Mouse (Mus musculus) intestine, embryonic 15.5 days (tissue): ENCODE results near the gene Hsp90ab1. TPM values are rescaled to one million over a fixed set of nuclear protein-coding genes. Genes with fewer than 3 reads are reported as not detected.

Experiments used
- ATAC-seq: fragments of 200-750 bp; cut with Nextera tagmentation; 2 replicates; pipeline ENCODE4 v1.8.0; 2017; ENCODE audit warnings: moderate TSS enrichment, moderate library complexity
- H3K27ac ChIP-seq: fragments of 300-500 bp; sonication (generic); 2 replicates; pipeline ENCODE4 v1.5.1; 2015; ENCODE audit warnings: mild to moderate bottlenecking, inconsistent platforms
- H3K27me3 ChIP-seq: fragments of 300-500 bp; sonication (generic); replicated peaks from 2 replicates; pipeline ENCODE4 v1.6.1; 2015; ENCODE audit warnings: inconsistent platforms
- H3K36me3 ChIP-seq: fragments of 300-500 bp; sonication (generic); 2 replicates; pipeline ENCODE4 v1.6.1; 2015; ENCODE audit warnings: inconsistent platforms
- H3K4me1 ChIP-seq: fragments of 300-500 bp; sonication (generic); replicated peaks from 2 replicates; pipeline ENCODE4 v1.6.1; 2015; ENCODE audit warnings: inconsistent platforms
- H3K4me2 ChIP-seq: fragments of 300-500 bp; sonication (generic); replicated peaks from 2 replicates; pipeline ENCODE4 v1.6.1; 2015; ENCODE audit warnings: mild to moderate bottlenecking, inconsistent platforms
- H3K4me3 ChIP-seq: fragments of 300-500 bp; sonication (generic); replicated peaks from 2 replicates; pipeline ENCODE4 v1.5.1; 2015; ENCODE audit warnings: inconsistent platforms
- H3K9ac ChIP-seq: fragments of 300-500 bp; sonication (generic); 2 replicates; pipeline ENCODE4 v1.6.1; 2015; ENCODE audit warnings: inconsistent platforms
- H3K9me3 ChIP-seq: fragments of 300-500 bp; sonication (generic); 2 replicates; pipeline ENCODE4 v1.6.1; 2016; ENCODE audit warnings: inconsistent platforms
- WGBS: fragments of 180-500 bp; shearing (Covaris S2); methylation state at CpG from one replicate; pipeline ENCODE4 v1.1.7; 2015; 5-methylcytosine and 5-hydroxymethylcytosine counted together
- polyA plus RNA-seq: library from polyadenylated mRNA; unstranded; fragments of >200 nt; fragmentation: Nextera tagmentation; extraction: Ambion mirVana; gene quantifications from 2 replicates; pipeline ENCODE4 v1.2.1, GENCODE M21; 2015

Gene Hsp90ab1
- polyA plus RNA-seq, 1 experiment from 2014 or later, result 1,578 TPM

- Histone ChIP-seq H3K4me1 (peaks cover 25% of the 10 kb centered on the region), H3K4me3 (no peak overlapping the region), H3K27ac (no peak overlapping the region), H3K36me3 (peaks cover 18% of the 10 kb centered on the region), H3K4me2 (no peak overlapping the region), H3K9me3 (no peaks in the 10 kb centered on the region), H3K27me3 (no peaks in the 10 kb centered on the region), H3K9ac (no peak overlapping the region)
- no peak for ATAC-seq
- 70% methylated on average over 12 of the region's 12 CpGs for WGBS
These were observed 9.9 kb downstream of the Hsp90ab1 start for GRCm38 (mm10) chr17:45563216-45563615.

- no peak overlapping the region for H3K4me2 ChIP-seq
- H3K4me1 ChIP-seq, result peaks cover 19% of the 10 kb centered on the region
- ATAC-seq, result no peak
- H3K9ac ChIP-seq, result no peak overlapping the region
- H3K9me3 ChIP-seq, result no peaks in the 10 kb centered on the region
- H3K27me3 ChIP-seq, result peaks cover 8% of the 10 kb centered on the region
- no peaks in the 10 kb centered on the region for H3K36me3 ChIP-seq
- H3K27ac ChIP-seq, result no peak overlapping the region
- no peak overlapping the region for H3K4me3 ChIP-seq
- WGBS, result 88% methylated on average over 15 of the region's 15 CpGs
These were observed 13.1 kb downstream of the Hsp90ab1 start for GRCm38 (mm10) chr17:45559732-45560525.

- WGBS, result 74% methylated on average over 16 of the region's 16 CpGs
- no peak overlapping the region for H3K27ac ChIP-seq
- H3K36me3 ChIP-seq, result no peaks in the 10 kb centered on the region
- H3K9me3 ChIP-seq, result no peaks in the 10 kb centered on the region
- peaks cover 8% of the 10 kb centered on the region for H3K27me3 ChIP-seq
- no peak overlapping the region for H3K9ac ChIP-seq
- 0 out of 2 replicates have a peak overlapping the region, but pooled peaks have one; percentile 24 for H3K4me2 ChIP-seq
- ATAC-seq, result no peak
- H3K4me3 ChIP-seq, result no peak overlapping the region
- peaks cover 13% of the 10 kb centered on the region; the same call in 1 of the 2 replicates for H3K4me1 ChIP-seq
These were observed 14.8 kb downstream of the Hsp90ab1 start for GRCm38 (mm10) chr17:45557998-45558862.

GRCm38 (mm10) chr17:45557246-45557824 is 15.7 kb downstream of the Hsp90ab1 start:
- peak overlapping the region; percentile 8; the same call in 1 of the 2 replicates for H3K9ac ChIP-seq
- H3K36me3 ChIP-seq, result no peaks in the 10 kb centered on the region
- 0 out of 2 replicates have a peak overlapping the region, but pooled peaks have one; percentile 4 for H3K4me3 ChIP-seq
- WGBS, result 65% methylated on average over 7 of the region's 7 CpGs
- no peaks in the 10 kb centered on the region for H3K9me3 ChIP-seq
- no peak for ATAC-seq
- peaks cover 13% of the 10 kb centered on the region; the same call in 1 of the 2 replicates for H3K4me1 ChIP-seq
- H3K27ac ChIP-seq, result no peak overlapping the region
- peak overlapping the region; percentile 86; the same call in 1 of the 2 replicates for H3K4me2 ChIP-seq
- H3K27me3 ChIP-seq, result peaks cover 8% of the 10 kb centered on the region

- Histone ChIP-seq H3K27ac (no peak overlapping the region), H3K36me3 (no peaks in the 10 kb centered on the region), H3K4me3 (peak overlapping the region; percentile 68), H3K9me3 (no peaks in the 10 kb centered on the region), H3K27me3 (peaks cover 8% of the 10 kb centered on the region), H3K9ac (peak overlapping the region; percentile 60), H3K4me2 (peak overlapping the region; percentile 86), H3K4me1 (peaks cover 15% of the 10 kb centered on the region; the same call in 1 of the 2 replicates)
- no peak for ATAC-seq
- 62% methylated on average over 3 of the region's 3 CpGs for WGBS
These were observed 16.4 kb downstream of the Hsp90ab1 start for GRCm38 (mm10) chr17:45556514-45557245.

- H3K36me3 ChIP-seq, result no peaks in the 10 kb centered on the region
- 3% methylated on average over 14 of the region's 14 CpGs for WGBS
- peak overlapping the region; percentile 60 for H3K9ac ChIP-seq
- H3K4me1 ChIP-seq, result peaks cover 15% of the 10 kb centered on the region; the same call in 1 of the 2 replicates
- H3K4me2 ChIP-seq, result peak overlapping the region; percentile 86
- peaks cover 8% of the 10 kb centered on the region for H3K27me3 ChIP-seq
- ATAC-seq, result no peak
- no peaks in the 10 kb centered on the region for H3K9me3 ChIP-seq
- no peak overlapping the region for H3K27ac ChIP-seq
- peak overlapping the region; percentile 68 for H3K4me3 ChIP-seq
These were observed 17.0 kb downstream of the Hsp90ab1 start for GRCm38 (mm10) chr17:45556107-45556489.

GRCm38 (mm10) chr17:45555452-45556106 is 17.5 kb downstream of the Hsp90ab1 start, which contains the start of gene Nfkbie:
Nfkbie (plus strand) TSS chr17:45555703.
- Histone ChIP-seq H3K27ac (0 out of 2 replicates have a peak within 1 kb of the TSS, but pooled peaks have one; percentile 23), H3K9ac (peak within 1 kb of the TSS; percentile 60)
- under 1% methylated on average over 45 of the region's 45 CpGs for WGBS

GRCm38 (mm10) chr17:45554420-45554819 is 18.7 kb downstream of the Hsp90ab1 start:
- Histone ChIP-seq H3K4me3 (no peak overlapping the region), H3K27ac (no peak overlapping the region), H3K9me3 (no peaks in the 10 kb centered on the region), H3K27me3 (peaks cover 8% of the 10 kb centered on the region), H3K4me1 (peaks cover 15% of the 10 kb centered on the region; the same call in 1 of the 2 replicates), H3K9ac (no peak overlapping the region), H3K36me3 (no peaks in the 10 kb centered on the region), H3K4me2 (no peak overlapping the region)
- ATAC-seq, result no peak
- WGBS, result 32% methylated on average over 1 of the region's 1 CpGs

More at GRCm38 (mm10) chr17:45555452-45556106, 17.5 kb downstream of the Hsp90ab1 start, which contains the start of gene Nfkbie:
- peaks cover 8% of the 10 kb centered on the region for H3K27me3 ChIP-seq
- no peaks in the 10 kb centered on the region for H3K9me3 ChIP-seq
- H3K36me3 ChIP-seq, result no peaks in the 10 kb centered on the region
- peaks cover 15% of the 10 kb centered on the region; the same call in 1 of the 2 replicates for H3K4me1 ChIP-seq
- H3K4me2 ChIP-seq, result peak within 1 kb of the TSS; percentile 86
- ATAC-seq, result peak; percentile 92
- H3K4me3 ChIP-seq, result peak within 1 kb of the TSS; percentile 68

GRCm38 (mm10) chr17:45553065-45553464 is 20.0 kb downstream of the Hsp90ab1 start:
- Histone ChIP-seq H3K9me3 (no peaks in the 10 kb centered on the region), H3K9ac (no peak overlapping the region), H3K27ac (no peak overlapping the region), H3K27me3 (peaks cover 20% of the 10 kb centered on the region), H3K4me3 (no peak overlapping the region), H3K36me3 (no peaks in the 10 kb centered on the region), H3K4me1 (peaks cover 17% of the 10 kb centered on the region; the same call in 1 of the 2 replicates), H3K4me2 (no peak overlapping the region)
- ATAC-seq, result no peak
- WGBS, result 81% methylated on average over 3 of the region's 3 CpGs

GRCm38 (mm10) chr17:45551816-45552451 is 21.1 kb downstream of the Hsp90ab1 start:
- Histone ChIP-seq H3K4me2 (no peak overlapping the region), H3K36me3 (no peaks in the 10 kb centered on the region), H3K9ac (no peak overlapping the region), H3K27ac (no peak overlapping the region), H3K27me3 (peaks cover 28% of the 10 kb centered on the region), H3K4me1 (peaks cover 12% of the 10 kb centered on the region; the same call in 1 of the 2 replicates), H3K9me3 (no peaks in the 10 kb centered on the region), H3K4me3 (no peak overlapping the region)
- 3% methylated on average over 8 of the region's 8 CpGs for WGBS
- ATAC-seq, result 0 out of 2 replicates have a peak, but pooled peaks have one; percentile 40
